Mouse (Mus musculus) kidney, adult 2 months (tissue): ENCODE data around the gene Dnajb12.

Experiments
- CTCF ChIP-seq: fragments of 200-500 bp; conservative IDR thresholded peaks from 2 replicates; pipeline ENCODE4 v1.5.1; 2011; ENCODE audit warnings: low read depth, mild to moderate bottlenecking, control low read depth, low read length, moderate library complexity, mixed read lengths; ENCODE audit not compliant: insufficient read depth, insufficient read length
- POLR2A ChIP-seq: fragments of 200-500 bp; IDR thresholded peaks from one replicate; pipeline ENCODE4 v1.6.1; 2011; ENCODE audit warnings: low read depth, low read length, control low read depth

DNA sequence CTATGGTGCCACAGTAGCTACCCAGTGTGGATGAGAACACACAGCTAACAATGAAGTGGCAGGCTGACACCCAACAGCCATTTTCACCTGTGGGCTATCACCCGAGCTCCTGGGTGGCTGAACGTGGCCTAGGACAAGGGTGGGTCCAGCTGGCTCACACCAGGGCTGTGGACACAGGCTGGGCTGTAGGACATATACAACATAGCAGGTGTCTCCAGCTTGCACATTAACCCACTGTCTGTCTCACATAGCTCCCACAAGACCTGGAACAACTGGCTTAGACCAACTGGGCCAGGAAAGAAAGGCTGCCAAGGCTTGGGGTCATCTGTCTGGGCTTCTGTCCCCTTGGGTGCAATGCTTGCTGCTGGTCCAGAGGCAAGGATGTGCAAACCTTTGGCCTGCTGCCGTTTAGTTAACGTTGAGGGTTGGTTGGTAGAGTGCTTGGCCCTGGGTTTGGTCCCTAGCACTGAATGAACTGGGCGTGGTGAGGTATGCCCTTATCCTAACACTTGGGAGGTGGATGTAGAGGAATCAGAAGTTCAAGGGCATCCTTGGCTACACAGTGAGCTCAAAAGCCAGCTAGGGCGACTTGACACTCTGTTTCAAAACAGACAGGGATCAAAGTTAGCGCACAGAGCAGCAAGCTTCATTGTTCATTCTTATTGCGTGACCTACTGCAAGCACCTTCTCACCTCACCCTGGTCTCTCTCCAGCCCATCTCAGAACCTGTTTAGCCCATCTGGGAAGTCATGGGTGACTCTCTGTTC, 36.0 kb downstream of the Dnajb12 start:
- TF ChIP-seq CTCF (no peak), POLR2A (no peak)
